Mouse (Mus musculus) midbrain, embryonic 13.5 days (tissue): ENCODE results near the gene Gpr141. TPM values are rescaled to one million over a fixed set of nuclear protein-coding genes. Genes with fewer than 3 reads are reported as not detected.

Source experiments
- ATAC-seq: fragments of 200-750 bp; cut with Nextera tagmentation; 2 replicates; pipeline ENCODE4 v1.8.0; 2017; ENCODE audit warnings: mild to moderate bottlenecking, moderate TSS enrichment, moderate library complexity
- H3K27ac ChIP-seq: fragments of 300-500 bp; sonication (generic); 2 replicates; pipeline ENCODE4 v1.5.1; 2015; ENCODE audit warnings: inconsistent platforms, mild to moderate bottlenecking, moderate library complexity
- H3K27me3 ChIP-seq: fragments of 300-500 bp; sonication (generic); 2 replicates; pipeline ENCODE4 v1.6.1; 2015; ENCODE audit warnings: mild to moderate bottlenecking, inconsistent platforms
- H3K36me3 ChIP-seq: fragments of 300-500 bp; sonication (generic); 2 replicates; pipeline ENCODE4 v1.6.1; 2015; ENCODE audit warnings: mild to moderate bottlenecking, inconsistent platforms
- H3K4me1 ChIP-seq: fragments of 300-500 bp; sonication (generic); replicated peaks from 2 replicates; pipeline ENCODE4 v1.6.1; 2015; ENCODE audit warnings: inconsistent platforms
- H3K4me2 ChIP-seq: fragments of 300-500 bp; sonication (generic); replicated peaks from 2 replicates; pipeline ENCODE4 v1.6.1; 2015; ENCODE audit warnings: moderate library complexity, mild to moderate bottlenecking, inconsistent platforms
- H3K4me3 ChIP-seq: fragments of 300-500 bp; sonication (generic); replicated peaks from 2 replicates; pipeline ENCODE4 v1.5.1; 2015; ENCODE audit warnings: mild to moderate bottlenecking, inconsistent platforms
- H3K9ac ChIP-seq: fragments of 300-500 bp; sonication (generic); replicated peaks from 2 replicates; pipeline ENCODE4 v1.6.1; 2015; ENCODE audit warnings: mild to moderate bottlenecking, inconsistent platforms
- H3K9me3 ChIP-seq: fragments of 300-500 bp; sonication (generic); 2 replicates; pipeline ENCODE4 v1.6.1; 2016; ENCODE audit warnings: mild to moderate bottlenecking, inconsistent platforms
- WGBS: fragments of 180-500 bp; shearing (Covaris S2); methylation state at CpG from one replicate; pipeline ENCODE4 v1.1.7; 2015; 5-methylcytosine and 5-hydroxymethylcytosine counted together
- polyA plus RNA-seq: library from polyadenylated mRNA; unstranded; fragments of >200 nt; fragmentation: Nextera tagmentation; extraction: Ambion mirVana; gene quantifications from 2 replicates; pipeline ENCODE4 v1.2.1, GENCODE M21; 2015

Gene Gpr141
- polyA plus RNA-seq, 1 experiment from 2014 or later, result not detected

- no peak for ATAC-seq
- no peak overlapping the region for H3K4me3 ChIP-seq
- no peak overlapping the region for H3K4me2 ChIP-seq
- no peaks in the 10 kb centered on the region for H3K9me3 ChIP-seq
- no peaks in the 10 kb centered on the region for H3K27me3 ChIP-seq
- no peak overlapping the region for H3K27ac ChIP-seq
- 73% methylated on average over 2 of the region's 2 CpGs for WGBS
- H3K9ac ChIP-seq, result no peak overlapping the region
- H3K4me1 ChIP-seq, result no peaks in the 10 kb centered on the region
- H3K36me3 ChIP-seq, result no peaks in the 10 kb centered on the region
These were observed 106.9 kb downstream of the Gpr141 start for GRCm38 (mm10) chr13:19717201-19717600.

GRCm38 (mm10) chr13:19703806-19704205 lies 120.3 kb downstream of the Gpr141 start:
- H3K4me3 ChIP-seq, result no peak overlapping the region
- H3K27me3 ChIP-seq, result no peaks in the 10 kb centered on the region
- H3K4me1 ChIP-seq, result no peaks in the 10 kb centered on the region
- H3K27ac ChIP-seq, result no peak overlapping the region
- no peak for ATAC-seq
- no peak overlapping the region for H3K9ac ChIP-seq
- 31% methylated on average over 4 of the region's 4 CpGs for WGBS
- no peak overlapping the region for H3K4me2 ChIP-seq
- H3K36me3 ChIP-seq, result no peaks in the 10 kb centered on the region
- no peaks in the 10 kb centered on the region for H3K9me3 ChIP-seq

- H3K4me3 ChIP-seq, result no peak overlapping the region
- no peaks in the 10 kb centered on the region for H3K9me3 ChIP-seq
- H3K27me3 ChIP-seq, result 0 out of 2 replicates have a peak, but pooled peaks cover 5% of the 10 kb centered on the region
- no peaks in the 10 kb centered on the region for H3K4me1 ChIP-seq
- no peak overlapping the region for H3K27ac ChIP-seq
- WGBS, result 73% methylated on average over 11 of the region's 11 CpGs
- no peaks in the 10 kb centered on the region for H3K36me3 ChIP-seq
- H3K9ac ChIP-seq, result no peak overlapping the region
- ATAC-seq, result peak; percentile 74
- H3K4me2 ChIP-seq, result no peak overlapping the region
These were observed 122.5 kb downstream of the Gpr141 start for GRCm38 (mm10) chr13:19701443-19702078.

GRCm38 (mm10) chr13:19700733-19701442 lies 123.2 kb downstream of the Gpr141 start:
- no peak overlapping the region for H3K9ac ChIP-seq
- no peaks in the 10 kb centered on the region for H3K36me3 ChIP-seq
- ATAC-seq, result peak; percentile 37; the same call in 1 of the 2 replicates
- H3K27ac ChIP-seq, result no peak overlapping the region
- H3K9me3 ChIP-seq, result no peaks in the 10 kb centered on the region
- H3K4me3 ChIP-seq, result no peak overlapping the region
- 91% methylated on average over 4 of the region's 4 CpGs for WGBS
- no peaks in the 10 kb centered on the region for H3K4me1 ChIP-seq
- 0 out of 2 replicates have a peak, but pooled peaks cover 5% of the 10 kb centered on the region for H3K27me3 ChIP-seq
- H3K4me2 ChIP-seq, result no peak overlapping the region

Other genes starting within 250 kb of the Gpr141 start
- 16.3 and 18.2 TPM in 2 replicates for gene Epdr1, start 204.3 kb downstream of the Gpr141 start, polyA plus RNA-seq
- gene Sfrp4, start 201.2 kb downstream of the Gpr141 start, polyA plus RNA-seq, result 1.7 and 1.9 TPM in 2 replicates
- not detected in 2 replicates for gene Nme8, start 126.5 kb downstream of the Gpr141 start, polyA plus RNA-seq